Mouse (Mus musculus) myocyte (in vitro differentiated cells): ENCODE data around the gene Iqch.

Experiments used
- CEBPB ChIP-seq: IDR thresholded peaks from 2 replicates; pipeline ENCODE4 v1.6.1; 2011; ENCODE audit warnings: mild to moderate bottlenecking, moderate library complexity; ENCODE audit not compliant: poor library complexity, insufficient read depth, severe bottlenecking
- E2F4 ChIP-seq: IDR thresholded peaks from one replicate; pipeline ENCODE4 v1.6.1; 2011; ENCODE audit warnings: mild to moderate bottlenecking, control low read depth, moderate library complexity; ENCODE audit not compliant: insufficient read depth
- MAX ChIP-seq: IDR thresholded peaks from one replicate; pipeline ENCODE4 v1.6.1; 2011; ENCODE audit warnings: low read depth, mild to moderate bottlenecking, control low read depth
- MYOD1 ChIP-seq, 3 experiments: IDR thresholded peaks; one replicate each; pipeline ENCODE4 v1.6.1; 2011; ENCODE audit warnings: control low read depth in 2 of 3, low read depth in 2 of 3, mild to moderate bottlenecking in 2 of 3, moderate library complexity in 1 of 3; ENCODE audit not compliant: insufficient read length in 2 of 3, control insufficient read depth in 1 of 3
- MYOG ChIP-seq, 3 experiments: IDR thresholded peaks; one replicate each; pipeline ENCODE4 v1.6.1; 2011; ENCODE audit warnings: control low read depth in 2 of 3, low read depth in 2 of 3, mild to moderate bottlenecking in 2 of 3; ENCODE audit not compliant: insufficient read length in 2 of 3, control insufficient read depth in 1 of 3, insufficient read depth in 1 of 3
- POLR2A ChIP-seq: IDR thresholded peaks from one replicate; pipeline ENCODE4 v1.6.1; 2011; ENCODE audit warnings: low read depth, mild to moderate bottlenecking, control low read depth, moderate library complexity; ENCODE audit not compliant: insufficient read length
- POLR2AphosphoS2 ChIP-seq: IDR thresholded peaks from one replicate; pipeline ENCODE4 v1.6.1; 2011; ENCODE audit warnings: low read depth, control low read depth; ENCODE audit not compliant: insufficient read length
- SRF ChIP-seq: IDR thresholded peaks from one replicate; pipeline ENCODE4 v1.6.1; 2011; ENCODE audit warnings: low read depth; ENCODE audit not compliant: control insufficient read depth, insufficient read length
- TCF12 ChIP-seq: IDR thresholded peaks from one replicate; pipeline ENCODE4 v1.6.1; 2011; ENCODE audit warnings: mild to moderate bottlenecking, control low read depth; ENCODE audit not compliant: poor library complexity, insufficient read depth, severe bottlenecking
- TCF3 ChIP-seq: IDR thresholded peaks from one replicate; pipeline ENCODE4 v1.6.1; 2011; ENCODE audit warnings: low read depth, control low read depth; ENCODE audit not compliant: insufficient read length
- USF1 ChIP-seq: IDR thresholded peaks from one replicate; pipeline ENCODE4 v1.6.1; 2011; ENCODE audit warnings: low read depth, mild to moderate bottlenecking, control low read depth, moderate library complexity

DNA sequence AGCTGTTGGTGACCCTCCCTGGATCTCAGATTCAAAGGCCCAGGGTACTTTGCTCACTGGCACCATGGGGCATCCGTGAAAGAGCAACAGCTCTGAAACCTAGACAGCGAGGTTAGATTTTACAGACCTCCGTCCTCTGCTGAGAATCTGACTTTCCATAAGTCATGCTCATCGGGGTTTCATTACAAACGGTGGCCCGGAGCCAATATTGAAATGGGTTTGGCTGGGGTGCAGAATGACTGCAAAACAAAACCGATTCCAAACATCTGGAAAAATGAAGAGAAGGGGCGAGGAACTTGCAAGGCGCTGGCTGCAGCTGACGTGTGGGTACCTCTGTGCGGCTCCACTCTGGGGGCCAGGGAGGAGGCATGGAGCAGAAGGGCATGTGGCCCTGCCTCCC is 49.3 kb upstream of the Iqch start:
- TF ChIP-seq TCF12, result no peak
- TF ChIP-seq E2F4, result no peak
- TF ChIP-seq POLR2A, result no peak
- TF ChIP-seq MYOD1 (IDR thresholded peaks at IDR 0.05; ENCODE audit: control insufficient read depth in 1 of 3, insufficient read length in 2 of 3, low read depth in 2 of 3), result no peak
- no peak for TF ChIP-seq USF1
- no peak for TF ChIP-seq CEBPB
- TF ChIP-seq MAX, result no peak
- no peak for TF ChIP-seq MYOG (IDR thresholded peaks at IDR 0.05; ENCODE audit: control insufficient read depth in 1 of 3, insufficient read depth in 1 of 3, insufficient read length in 2 of 3, low read depth in 2 of 3)
- no peak for TF ChIP-seq POLR2AphosphoS2
- no peak for TF ChIP-seq SRF
- no peak for TF ChIP-seq TCF3
